Mouse (Mus musculus): ENCODE measurements around the gene Ncoa1. TPM values are rescaled to one million over a fixed set of nuclear protein-coding genes. Genes with fewer than 3 reads are reported as not detected.
A peak's percentile ranks its signal among the peaks of the same experiment; 100 is the strongest.

Ncoa1 gene
- polyA plus RNA-seq, 1 experiment: 39.8 TPM

DNA sequence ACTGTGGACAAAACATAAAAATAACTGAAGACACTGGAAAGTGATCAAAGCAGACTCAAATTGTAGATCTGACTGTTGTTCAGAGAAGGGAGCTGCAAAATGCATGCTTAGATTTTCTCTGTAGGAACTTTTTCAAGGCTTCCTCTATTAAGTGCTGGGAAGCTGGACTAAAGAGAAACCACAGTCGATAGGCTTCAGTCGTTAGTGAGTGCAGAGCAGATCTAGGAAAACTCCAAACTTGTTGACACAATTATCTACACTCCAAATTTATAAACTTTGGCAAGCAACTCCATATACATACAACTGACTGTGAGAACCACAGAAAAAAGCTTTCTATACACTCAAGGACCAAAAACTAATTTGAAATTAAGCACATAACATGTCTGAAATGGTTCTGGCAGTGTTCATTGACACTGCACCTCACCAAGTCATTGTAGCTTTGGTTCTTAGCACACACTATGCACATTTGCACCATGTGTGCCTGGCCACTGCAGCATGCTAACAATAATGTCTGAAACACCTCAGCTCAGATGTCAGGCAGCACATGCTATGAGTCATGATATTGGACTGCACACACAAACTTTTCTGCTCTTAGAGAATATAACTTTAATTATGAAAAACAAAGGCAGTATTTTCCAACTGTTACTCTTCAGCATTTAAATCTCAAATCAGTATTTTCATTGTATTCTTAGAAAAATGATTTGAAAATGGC is 121.8 kb downstream of the Ncoa1 start:
- DNase-seq (ENCODE audit: low read depth): no peak
- TF ChIP-seq CTCF (IDR thresholded peaks at IDR 0.05; ENCODE audit: borderline replicate concordance, extremely low read depth, insufficient read depth, insufficient read length) (no peak), POLR2A (IDR thresholded peaks at IDR 0.05; ENCODE audit: borderline replicate concordance, extremely low read depth, insufficient read depth, insufficient read length, poor library complexity, severe bottlenecking) (no peak)

GRCm38 (mm10) chr12:4343216-4343615 is 133.8 kb downstream of the Ncoa1 start:
- TF ChIP-seq CTCF (IDR thresholded peaks at IDR 0.05; ENCODE audit: borderline replicate concordance, extremely low read depth, insufficient read depth, insufficient read length): no peak
- TF ChIP-seq POLR2A (IDR thresholded peaks at IDR 0.05; ENCODE audit: borderline replicate concordance, extremely low read depth, insufficient read depth, insufficient read length, poor library complexity, severe bottlenecking): no peak
- peak; percentile 10 for DNase-seq (ENCODE audit: low read depth)

DNA sequence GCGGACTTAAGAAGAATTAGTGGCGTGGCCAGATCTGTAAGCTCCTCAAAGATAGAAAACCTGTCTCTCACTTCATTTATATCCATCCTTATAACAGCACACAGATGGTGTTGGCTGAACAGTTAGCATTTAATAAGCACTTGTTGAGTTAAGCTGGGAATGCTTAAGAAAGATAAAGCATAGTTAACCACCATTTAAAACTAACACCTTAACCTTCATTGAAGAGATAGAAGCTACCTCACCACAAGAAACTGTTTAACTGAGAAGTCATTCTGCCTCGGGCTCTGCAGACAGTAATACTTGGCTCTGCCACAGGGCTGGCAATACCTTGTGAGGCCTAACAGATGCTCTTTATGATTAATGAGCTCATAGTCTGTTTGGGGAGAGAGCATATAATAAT is 134.9 kb downstream of the Ncoa1 start:
- peak; percentile 76 for DNase-seq (ENCODE audit: low read depth)
- TF ChIP-seq POLR2A (IDR thresholded peaks at IDR 0.05; ENCODE audit: borderline replicate concordance, extremely low read depth, insufficient read depth, insufficient read length, poor library complexity, severe bottlenecking) (no peak), CTCF (IDR thresholded peaks at IDR 0.05; ENCODE audit: borderline replicate concordance, extremely low read depth, insufficient read depth, insufficient read length) (0 out of 2 replicates have a peak, but pooled peaks have one; percentile 6)

GRCm38 (mm10) chr12:4340325-4340924 is 136.6 kb downstream of the Ncoa1 start:
- DNase-seq (ENCODE audit: low read depth): no peak
- TF ChIP-seq POLR2A (IDR thresholded peaks at IDR 0.05; ENCODE audit: borderline replicate concordance, extremely low read depth, insufficient read depth, insufficient read length, poor library complexity, severe bottlenecking) (no peak), CTCF (IDR thresholded peaks at IDR 0.05; ENCODE audit: borderline replicate concordance, extremely low read depth, insufficient read depth, insufficient read length) (no peak)

DNA sequence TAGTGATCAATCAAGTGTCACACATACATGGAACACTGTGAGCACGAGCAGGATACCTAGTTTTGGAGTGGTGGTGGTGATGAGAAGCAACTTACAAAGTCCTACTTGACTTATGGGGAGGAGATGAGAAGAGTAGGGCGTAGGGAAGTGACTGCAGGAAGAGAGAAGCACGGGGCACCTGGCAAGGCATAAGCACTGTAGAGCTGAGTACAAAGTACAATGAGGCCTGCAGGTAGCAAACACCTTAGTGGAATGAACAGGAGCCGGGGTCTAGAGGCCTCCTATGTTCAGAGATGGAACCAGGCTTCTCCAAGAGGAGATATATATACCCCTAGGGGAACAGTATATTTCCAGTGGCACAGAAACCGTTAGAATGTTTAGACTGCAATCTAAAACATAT is 153.4 kb downstream of the Ncoa1 start:
- TF ChIP-seq POLR2A (IDR thresholded peaks at IDR 0.05; ENCODE audit: borderline replicate concordance, extremely low read depth, insufficient read depth, insufficient read length, poor library complexity, severe bottlenecking) (no peak), CTCF (IDR thresholded peaks at IDR 0.05; ENCODE audit: borderline replicate concordance, extremely low read depth, insufficient read depth, insufficient read length) (no peak)
- DNase-seq (ENCODE audit: low read depth): no peak

DNA sequence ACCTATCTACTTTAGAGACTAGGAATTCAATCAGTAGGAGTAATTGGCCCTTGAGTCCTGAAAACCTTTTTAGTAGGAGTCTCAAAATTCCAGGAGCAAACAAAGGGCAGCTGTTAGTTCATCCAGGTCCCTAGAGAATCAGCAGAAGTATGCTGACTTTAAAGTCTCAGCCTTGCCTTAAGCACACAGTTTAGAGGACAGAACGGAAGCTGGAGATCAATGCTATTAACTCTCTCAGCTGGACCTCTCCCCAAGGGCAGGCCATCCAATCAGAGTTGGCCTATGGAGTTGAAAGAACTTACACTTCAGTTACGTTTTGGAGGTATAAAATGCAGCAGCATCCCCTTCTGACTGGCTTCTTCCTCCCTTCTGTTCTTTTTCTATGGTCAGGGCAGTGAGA is 154.8 kb downstream of the Ncoa1 start:
- no peak for TF ChIP-seq POLR2A (IDR thresholded peaks at IDR 0.05; ENCODE audit: borderline replicate concordance, extremely low read depth, insufficient read depth, insufficient read length, poor library complexity, severe bottlenecking)
- TF ChIP-seq CTCF (IDR thresholded peaks at IDR 0.05; ENCODE audit: borderline replicate concordance, extremely low read depth, insufficient read depth, insufficient read length): no peak
- DNase-seq (ENCODE audit: low read depth): peak; percentile 12

DNA sequence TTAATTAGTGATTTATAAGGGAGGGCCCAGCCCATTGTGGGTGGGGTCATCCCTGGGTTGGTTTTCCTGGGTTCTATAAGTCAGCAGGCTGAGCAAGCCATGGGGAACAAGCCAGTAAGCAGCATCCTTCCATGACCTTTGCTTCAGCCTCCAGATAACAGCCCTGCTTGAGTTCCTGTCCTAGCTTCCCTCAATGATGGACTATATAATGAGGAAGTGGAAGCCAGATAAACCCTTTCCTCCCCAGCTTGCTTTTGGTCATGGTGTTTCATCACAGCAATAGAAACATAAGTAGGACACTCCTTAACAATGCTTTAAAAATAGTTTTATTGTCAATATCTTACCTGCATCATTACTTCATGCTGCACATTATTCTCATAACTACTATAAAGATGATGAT is 163.2 kb downstream of the Ncoa1 start:
- TF ChIP-seq POLR2A (IDR thresholded peaks at IDR 0.05; ENCODE audit: borderline replicate concordance, extremely low read depth, insufficient read depth, insufficient read length, poor library complexity, severe bottlenecking) (no peak), CTCF (IDR thresholded peaks at IDR 0.05; ENCODE audit: borderline replicate concordance, extremely low read depth, insufficient read depth, insufficient read length) (no peak)

DNA sequence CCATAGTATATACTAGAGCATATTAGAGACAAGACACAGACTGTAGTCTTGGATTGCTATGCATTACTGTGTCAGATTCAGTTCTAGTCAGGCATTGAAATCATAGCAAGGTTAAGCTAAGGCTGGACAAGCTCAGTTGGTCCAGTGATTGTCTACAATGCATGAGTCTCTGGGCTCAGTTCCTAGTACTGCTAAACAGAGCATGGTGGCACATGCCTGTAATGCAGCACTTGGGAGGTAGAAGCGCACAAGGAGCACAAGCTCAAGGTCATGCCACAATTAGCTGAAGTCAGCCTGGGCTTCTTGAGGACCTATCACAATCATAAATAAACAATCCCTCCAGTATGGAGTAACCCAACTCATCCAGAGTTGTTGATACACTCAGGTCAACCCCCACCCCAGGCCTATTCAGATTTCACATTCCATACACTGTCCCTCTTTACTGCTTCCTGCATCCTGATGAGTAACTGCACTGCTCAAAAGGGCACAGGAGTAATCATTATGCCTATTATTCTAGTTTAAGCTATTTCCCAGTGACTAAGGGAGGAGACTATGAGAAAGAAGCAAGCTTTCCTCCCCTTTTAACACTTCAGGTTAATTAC is 170.2 kb downstream of the Ncoa1 start:
- DNase-seq (ENCODE audit: low read depth): no peak
- TF ChIP-seq POLR2A (IDR thresholded peaks at IDR 0.05; ENCODE audit: borderline replicate concordance, extremely low read depth, insufficient read depth, insufficient read length, poor library complexity, severe bottlenecking): no peak
- no peak for TF ChIP-seq CTCF (IDR thresholded peaks at IDR 0.05; ENCODE audit: borderline replicate concordance, extremely low read depth, insufficient read depth, insufficient read length)

More for the DNA sequence above, 163.2 kb downstream of the Ncoa1 start:
- no peak for DNase-seq (ENCODE audit: low read depth)

DNA sequence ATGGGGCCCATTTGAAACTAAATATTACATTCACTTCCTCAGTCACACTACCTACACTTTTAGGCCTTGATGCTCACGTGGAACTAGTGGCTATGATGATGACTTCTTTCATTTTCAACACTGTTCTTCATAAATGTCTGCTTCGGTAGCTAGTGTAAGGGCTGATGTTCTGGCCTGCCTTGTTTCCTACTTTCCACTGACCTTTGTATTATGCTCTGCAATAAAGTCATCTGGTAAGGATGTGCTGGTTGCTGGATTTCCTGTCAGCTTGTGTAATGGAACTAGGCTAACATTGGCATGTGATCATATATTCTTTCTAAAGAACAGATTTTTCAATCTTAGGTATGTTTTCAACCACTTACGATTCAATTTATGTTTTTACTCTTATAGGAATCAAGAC is 177.7 kb downstream of the Ncoa1 start:
- no peak for TF ChIP-seq POLR2A (IDR thresholded peaks at IDR 0.05; ENCODE audit: borderline replicate concordance, extremely low read depth, insufficient read depth, insufficient read length, poor library complexity, severe bottlenecking)
- no peak for TF ChIP-seq CTCF (IDR thresholded peaks at IDR 0.05; ENCODE audit: borderline replicate concordance, extremely low read depth, insufficient read depth, insufficient read length)
- no peak for DNase-seq (ENCODE audit: low read depth)

- no peak for TF ChIP-seq CTCF (IDR thresholded peaks at IDR 0.05; ENCODE audit: borderline replicate concordance, extremely low read depth, insufficient read depth, insufficient read length)
- no peak for TF ChIP-seq POLR2A (IDR thresholded peaks at IDR 0.05; ENCODE audit: borderline replicate concordance, extremely low read depth, insufficient read depth, insufficient read length, poor library complexity, severe bottlenecking)
- DNase-seq (ENCODE audit: low read depth): no peak
Observed at GRCm38 (mm10) chr12:4298626-4299025, 178.4 kb downstream of the Ncoa1 start.

- no peak for DNase-seq (ENCODE audit: low read depth)
- TF ChIP-seq POLR2A (IDR thresholded peaks at IDR 0.05; ENCODE audit: borderline replicate concordance, extremely low read depth, insufficient read depth, insufficient read length, poor library complexity, severe bottlenecking) (no peak), CTCF (IDR thresholded peaks at IDR 0.05; ENCODE audit: borderline replicate concordance, extremely low read depth, insufficient read depth, insufficient read length) (no peak)
Observed at GRCm38 (mm10) chr12:4295881-4296280, 181.1 kb downstream of the Ncoa1 start.
